Mouse (Mus musculus) thymus, adult 2 months (tissue): ENCODE results near the gene Gnat1.

Experiments used
- CTCF ChIP-seq: fragments of 200-500 bp; IDR thresholded peaks from 2 replicates; pipeline ENCODE4 v1.5.1; 2012; ENCODE audit warnings: mild to moderate bottlenecking, control low read depth, low read length, moderate library complexity, borderline replicate concordance; ENCODE audit not compliant: control insufficient read depth, poor library complexity, insufficient read depth; ENCODE audit errors: extremely low read depth
- POLR2A ChIP-seq: fragments of 200-500 bp; IDR thresholded peaks from 2 replicates; pipeline ENCODE4 v1.6.1; 2012; ENCODE audit warnings: mild to moderate bottlenecking, low read length, control low read depth, moderate library complexity; ENCODE audit not compliant: control insufficient read depth, poor library complexity, insufficient read depth; ENCODE audit errors: extremely low read depth

DNA sequence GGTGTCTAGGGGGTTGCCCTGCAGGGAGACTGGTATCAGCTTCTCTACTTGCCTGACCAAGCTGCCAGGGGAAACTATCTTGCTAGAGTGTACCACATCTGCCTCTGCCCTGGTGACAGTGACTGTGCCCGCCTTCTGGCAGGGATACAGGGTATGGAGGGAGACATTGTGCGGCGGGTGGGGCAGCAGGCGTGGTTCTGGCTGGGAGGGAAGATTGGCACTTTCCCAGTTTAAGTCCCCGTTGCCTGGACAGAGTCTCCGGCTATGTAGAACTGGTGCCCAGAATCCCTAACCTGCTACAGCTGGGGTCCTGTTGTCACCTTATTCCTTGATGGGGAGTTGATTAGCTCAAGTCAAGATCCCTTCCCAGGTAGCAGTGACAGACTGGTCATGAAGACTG, 47.0 kb downstream of the Gnat1 start:
- TF ChIP-seq CTCF (no peak), POLR2A (no peak)
